Mouse (Mus musculus) heart, embryonic 16.5 days (tissue): ENCODE results near the gene Nsmce1. TPM values are rescaled to one million over a fixed set of nuclear protein-coding genes. Genes with fewer than 3 reads are reported as not detected.

Experiments used
- ATAC-seq: fragments of 200-750 bp; cut with Nextera tagmentation; replicated peaks from 2 replicates; pipeline ENCODE4 v1.8.0; 2017; ENCODE audit warnings: moderate number of reproducible peaks; ENCODE audit not compliant: insufficient read depth, low FRiP score; ENCODE audit errors: extremely low read depth
- H3K27ac ChIP-seq: fragments of 300-500 bp; sonication (generic); 2 replicates; pipeline ENCODE4 v1.5.1; 2014; ENCODE audit warnings: mild to moderate bottlenecking, low read length, control low read depth, moderate library complexity
- H3K27me3 ChIP-seq: fragments of 300-500 bp; sonication (generic); 2 replicates; pipeline ENCODE4 v1.6.1; 2014; ENCODE audit warnings: low read length, mixed read lengths; ENCODE audit not compliant: control insufficient read depth, insufficient read depth
- H3K36me3 ChIP-seq: fragments of 300-500 bp; sonication (generic); 2 replicates; pipeline ENCODE4 v1.6.1; 2014; ENCODE audit not compliant: control insufficient read depth, insufficient read depth
- H3K4me1 ChIP-seq: fragments of 300-500 bp; sonication (generic); 2 replicates; pipeline ENCODE4 v1.6.1; 2014; ENCODE audit warnings: low read length, mixed read lengths; ENCODE audit not compliant: control insufficient read depth, insufficient read depth
- H3K4me2 ChIP-seq: fragments of 300-500 bp; sonication (generic); 2 replicates; pipeline ENCODE4 v1.6.1; 2014; ENCODE audit warnings: low read depth, mild to moderate bottlenecking, control low read depth, low read length
- H3K4me3 ChIP-seq: fragments of 300-500 bp; sonication (generic); 2 replicates; pipeline ENCODE4 v1.5.1; 2014; ENCODE audit warnings: mild to moderate bottlenecking, control low read depth, low read length
- H3K9ac ChIP-seq: fragments of 300-500 bp; sonication (generic); 2 replicates; pipeline ENCODE4 v1.6.1; 2014; ENCODE audit warnings: low read length, control low read depth
- H3K9me3 ChIP-seq: fragments of 300-500 bp; sonication (generic); replicated peaks from 2 replicates; pipeline ENCODE4 v1.6.1; 2016; ENCODE audit warnings: low read length; ENCODE audit not compliant: control insufficient read depth
- WGBS: fragments of 180-500 bp; shearing (Covaris S2); extraction: QIAGEN DNeasy Blood & Tissue Kit; methylation state at CpG from one replicate; pipeline ENCODE4 v1.1.7; 2014; 5-methylcytosine and 5-hydroxymethylcytosine counted together
- polyA plus RNA-seq: library from polyadenylated mRNA; unstranded; fragments of >200 nt; fragmentation: Nextera tagmentation; extraction: Ambion mirVana; gene quantifications from 2 replicates; pipeline ENCODE4 v1.2.1, GENCODE M21; 2015

Gene Nsmce1
- polyA plus RNA-seq, 1 experiment from 2014 or later = 94.9 TPM

DNA sequence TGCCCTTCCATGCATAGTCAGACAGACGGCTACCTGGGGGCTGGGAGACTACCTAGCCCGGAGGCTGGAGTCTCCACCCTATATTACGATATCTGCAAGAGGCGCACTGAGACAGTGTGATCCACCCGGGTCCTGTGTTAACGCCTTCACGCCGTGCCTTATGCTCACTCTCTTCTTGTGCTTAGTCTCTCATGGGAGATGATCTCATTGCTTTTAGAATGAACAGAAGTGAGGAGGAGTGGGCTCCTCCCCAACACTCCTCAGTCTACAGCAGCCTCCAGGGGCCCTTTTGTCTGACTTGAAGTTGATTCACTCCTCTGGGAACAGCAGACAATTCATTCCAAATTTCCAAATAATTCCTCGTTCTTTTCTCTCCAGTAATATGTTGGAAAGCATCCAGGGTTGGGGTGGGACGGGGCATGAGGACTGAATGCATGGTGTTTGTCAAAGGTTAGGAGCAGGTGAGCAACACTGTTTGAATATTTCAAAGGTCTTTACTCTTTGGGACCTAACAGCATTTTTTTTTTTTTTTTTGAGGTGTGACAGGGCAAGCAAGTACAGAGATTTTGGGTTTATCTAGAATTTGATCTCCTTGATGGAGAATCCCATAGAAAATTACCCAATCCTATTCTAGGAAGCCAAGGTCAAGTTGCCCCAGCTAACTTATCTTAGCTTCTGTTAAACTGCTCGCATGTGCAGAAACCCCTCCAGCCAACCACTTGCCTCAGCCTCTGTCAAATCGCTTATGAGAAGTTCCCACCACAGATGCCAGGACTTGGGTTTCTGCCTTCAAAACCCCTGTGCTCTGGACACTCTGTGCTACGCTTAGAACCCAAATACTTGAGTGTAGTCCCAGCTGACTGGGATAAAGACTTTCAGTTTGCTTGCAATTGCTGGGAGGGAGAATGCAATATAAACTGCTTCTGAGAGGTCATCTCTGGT lies 8.8 kb upstream of the Nsmce1 start:
- ATAC-seq = no peak; the same call in 1 of the 2 replicates
- H3K4me1 ChIP-seq = no peaks in the 10 kb centered on the region
- H3K4me3 ChIP-seq = no peak overlapping the region
- 51% methylated on average over 13 of the region's 13 CpGs for WGBS
- H3K4me2 ChIP-seq = no peak overlapping the region
- no peak overlapping the region for H3K9ac ChIP-seq
- no peaks in the 10 kb centered on the region for H3K36me3 ChIP-seq
- no peaks in the 10 kb centered on the region for H3K27me3 ChIP-seq
- H3K9me3 ChIP-seq = no peaks in the 10 kb centered on the region
- no peak overlapping the region for H3K27ac ChIP-seq

DNA sequence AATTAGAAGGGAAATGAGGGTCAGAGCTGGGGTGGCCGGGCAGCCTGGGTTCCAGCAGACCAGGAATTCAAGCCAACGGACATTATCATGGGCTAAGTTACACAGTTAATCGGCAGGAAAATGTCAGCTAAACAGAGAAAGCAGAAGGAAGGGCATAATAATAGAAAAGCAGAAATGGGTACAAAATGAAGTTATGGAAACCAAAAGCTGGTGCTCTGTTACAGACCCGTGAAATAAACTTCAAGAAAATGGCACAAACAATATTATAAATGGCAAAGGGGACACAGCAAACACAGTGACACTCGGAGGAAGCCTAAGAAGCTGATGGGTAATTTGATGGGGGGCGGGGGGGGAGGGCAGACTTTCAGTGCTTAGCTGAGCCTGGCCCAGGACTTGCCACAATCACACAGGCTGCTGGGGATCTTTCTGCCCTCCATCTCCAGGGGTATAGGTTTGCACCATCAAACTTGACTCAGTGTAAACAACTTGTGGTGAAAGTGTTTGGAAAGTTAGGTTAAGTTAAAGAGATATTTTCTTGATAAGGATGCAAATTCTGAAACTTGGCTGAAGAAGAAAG lies 4.6 kb upstream of the Nsmce1 start:
- no peak overlapping the region for H3K4me3 ChIP-seq
- H3K27me3 ChIP-seq = no peaks in the 10 kb centered on the region
- WGBS = 57% methylated on average over 6 of the region's 6 CpGs
- no peaks in the 10 kb centered on the region for H3K9me3 ChIP-seq
- H3K9ac ChIP-seq = no peak overlapping the region
- H3K4me2 ChIP-seq = no peak overlapping the region
- no peak for ATAC-seq
- peaks cover 5% of the 10 kb centered on the region; the same call in 1 of the 2 replicates for H3K4me1 ChIP-seq
- no peak overlapping the region for H3K27ac ChIP-seq
- no peaks in the 10 kb centered on the region for H3K36me3 ChIP-seq

DNA sequence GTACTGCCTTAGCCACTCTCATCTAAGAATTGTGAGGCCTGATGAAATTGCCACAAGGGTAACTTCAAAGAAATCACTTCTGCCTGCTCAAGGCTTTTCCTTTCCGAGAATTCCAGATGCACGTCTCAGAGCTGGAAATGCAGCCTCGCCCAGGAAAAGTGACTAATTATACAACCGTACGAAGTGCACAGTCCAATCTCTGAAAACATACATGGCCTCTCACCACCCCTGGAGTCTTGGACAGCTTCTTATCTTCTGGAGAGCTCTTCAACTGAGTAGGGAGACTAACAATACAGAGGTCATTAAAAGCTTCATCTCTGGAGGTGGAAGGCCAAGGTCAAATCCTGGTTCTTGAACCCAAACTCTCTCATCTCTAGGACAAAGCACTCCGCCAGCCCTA lies 1.2 kb upstream of the Nsmce1 start:
- no peak overlapping the region for H3K4me3 ChIP-seq
- H3K4me1 ChIP-seq = peaks cover 16% of the 10 kb centered on the region
- H3K4me2 ChIP-seq = no peak overlapping the region
- WGBS = 56% methylated on average over 6 of the region's 6 CpGs
- no peak overlapping the region for H3K9ac ChIP-seq
- H3K36me3 ChIP-seq = no peaks in the 10 kb centered on the region
- no peaks in the 10 kb centered on the region for H3K27me3 ChIP-seq
- H3K9me3 ChIP-seq = no peaks in the 10 kb centered on the region
- no peak overlapping the region for H3K27ac ChIP-seq
- no peak for ATAC-seq

DNA sequence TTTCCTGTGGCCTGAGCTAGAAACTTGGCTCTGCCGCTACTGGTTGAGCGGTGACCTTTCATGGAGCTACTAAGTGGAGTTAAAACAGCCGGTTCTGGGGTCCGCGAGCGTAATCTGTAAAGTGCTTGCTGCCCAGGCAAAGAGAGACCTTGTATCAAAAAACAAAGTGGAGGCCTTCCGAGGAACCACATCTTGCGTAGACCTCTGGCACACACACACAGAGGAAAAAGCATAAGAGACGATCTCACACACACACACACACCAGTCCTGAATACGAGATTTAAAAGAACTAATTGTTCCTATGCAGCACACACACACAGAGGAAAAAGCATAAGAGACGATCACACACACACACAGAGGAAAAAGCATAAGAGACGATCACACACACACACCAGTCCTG lies 364 bp upstream of the Nsmce1 start:
- ATAC-seq = no peak; the same call in 1 of the 2 replicates
- peak overlapping the region; percentile 82 for H3K4me2 ChIP-seq
- H3K9me3 ChIP-seq = no peaks in the 10 kb centered on the region
- H3K4me1 ChIP-seq = peaks cover 16% of the 10 kb centered on the region
- no peaks in the 10 kb centered on the region for H3K36me3 ChIP-seq
- H3K4me3 ChIP-seq = peak overlapping the region; percentile 78
- H3K27ac ChIP-seq = peak overlapping the region; percentile 85
- H3K9ac ChIP-seq = peak overlapping the region; percentile 88
- no peaks in the 10 kb centered on the region for H3K27me3 ChIP-seq
- WGBS = 24% methylated on average over 12 of the region's 12 CpGs

DNA sequence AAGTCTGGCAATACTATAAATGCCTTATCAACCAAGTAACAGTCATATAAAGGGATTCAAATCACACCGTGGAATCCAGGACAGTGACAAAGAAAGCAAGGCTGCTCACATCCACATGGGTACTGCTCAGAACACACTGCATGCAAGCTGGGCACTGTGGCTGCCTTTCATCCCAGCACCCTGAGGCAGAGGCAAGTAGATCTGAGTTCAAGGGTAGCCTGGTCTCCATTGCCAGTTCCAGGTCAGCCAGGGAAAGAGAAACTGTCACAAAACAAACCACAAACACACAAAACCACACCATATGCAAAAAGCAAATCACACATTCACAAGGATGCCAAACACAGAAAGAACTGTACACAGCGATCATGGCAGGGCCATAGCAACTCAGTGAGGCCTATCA lies 1.8 kb downstream of the Nsmce1 start:
- Histone ChIP-seq H3K27me3 (no peaks in the 10 kb centered on the region), H3K4me3 (no peak overlapping the region), H3K4me2 (no peak overlapping the region), H3K9ac (no peak overlapping the region), H3K9me3 (no peaks in the 10 kb centered on the region), H3K36me3 (no peaks in the 10 kb centered on the region; the same call in 1 of the 2 replicates), H3K27ac (no peak overlapping the region), H3K4me1 (peaks cover 16% of the 10 kb centered on the region)
- 89% methylated on average over 2 of the region's 2 CpGs for WGBS
- no peak for ATAC-seq

DNA sequence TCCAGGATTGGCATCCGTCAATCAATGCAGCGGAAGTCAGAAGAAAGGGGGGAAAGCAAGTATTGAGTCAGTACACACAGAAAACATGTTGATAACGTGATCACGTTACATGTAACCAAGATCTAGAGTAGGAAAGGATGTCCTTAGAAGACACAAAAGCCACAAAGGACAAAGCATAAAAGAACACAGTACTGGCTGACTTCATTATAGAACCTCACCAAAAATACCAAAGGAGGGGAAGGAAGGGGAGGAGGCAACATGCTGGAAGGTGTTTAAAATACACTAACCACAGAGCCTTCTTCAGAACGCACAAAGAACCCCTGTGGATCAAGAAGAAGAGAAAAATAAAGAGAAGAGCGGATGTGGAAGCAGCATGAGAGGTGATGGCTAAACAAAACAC lies 2.7 kb downstream of the Nsmce1 start:
- WGBS = 82% methylated on average over 6 of the region's 6 CpGs
- no peaks in the 10 kb centered on the region for H3K9me3 ChIP-seq
- H3K4me2 ChIP-seq = no peak overlapping the region
- H3K27me3 ChIP-seq = no peaks in the 10 kb centered on the region
- peaks cover 5% of the 10 kb centered on the region; the same call in 1 of the 2 replicates for H3K36me3 ChIP-seq
- H3K4me3 ChIP-seq = no peak overlapping the region
- no peak overlapping the region for H3K27ac ChIP-seq
- H3K9ac ChIP-seq = no peak overlapping the region
- H3K4me1 ChIP-seq = peaks cover 16% of the 10 kb centered on the region
- no peak for ATAC-seq

DNA sequence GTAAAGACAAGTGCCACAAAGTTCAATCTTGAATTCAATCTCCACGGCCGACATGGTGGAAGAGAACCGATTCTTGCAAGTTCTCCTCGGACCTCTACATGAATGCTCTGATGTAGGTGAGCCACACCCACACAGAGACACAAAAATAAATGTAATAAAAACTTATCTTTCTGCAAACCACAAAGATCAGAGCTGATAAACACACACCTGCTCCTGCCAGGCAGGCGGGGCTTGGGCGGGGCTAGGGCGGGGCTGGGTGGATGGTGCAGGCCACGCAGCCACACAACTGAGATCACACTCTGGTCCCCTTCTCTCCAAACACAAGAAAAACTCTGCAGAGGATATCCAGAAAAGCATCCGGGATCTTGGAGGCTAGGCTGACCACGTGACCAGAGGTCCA lies 4.3 kb downstream of the Nsmce1 start:
- no peak overlapping the region for H3K9ac ChIP-seq
- H3K36me3 ChIP-seq = peaks cover 5% of the 10 kb centered on the region; the same call in 1 of the 2 replicates
- no peaks in the 10 kb centered on the region for H3K27me3 ChIP-seq
- H3K4me2 ChIP-seq = no peak overlapping the region
- no peaks in the 10 kb centered on the region for H3K9me3 ChIP-seq
- H3K4me1 ChIP-seq = peaks cover 15% of the 10 kb centered on the region
- whole genome bisulfite sequencing = 88% methylated on average over 10 of the region's 10 CpGs
- ATAC-seq = no peak
- H3K4me3 ChIP-seq = no peak overlapping the region
- no peak overlapping the region for H3K27ac ChIP-seq

DNA sequence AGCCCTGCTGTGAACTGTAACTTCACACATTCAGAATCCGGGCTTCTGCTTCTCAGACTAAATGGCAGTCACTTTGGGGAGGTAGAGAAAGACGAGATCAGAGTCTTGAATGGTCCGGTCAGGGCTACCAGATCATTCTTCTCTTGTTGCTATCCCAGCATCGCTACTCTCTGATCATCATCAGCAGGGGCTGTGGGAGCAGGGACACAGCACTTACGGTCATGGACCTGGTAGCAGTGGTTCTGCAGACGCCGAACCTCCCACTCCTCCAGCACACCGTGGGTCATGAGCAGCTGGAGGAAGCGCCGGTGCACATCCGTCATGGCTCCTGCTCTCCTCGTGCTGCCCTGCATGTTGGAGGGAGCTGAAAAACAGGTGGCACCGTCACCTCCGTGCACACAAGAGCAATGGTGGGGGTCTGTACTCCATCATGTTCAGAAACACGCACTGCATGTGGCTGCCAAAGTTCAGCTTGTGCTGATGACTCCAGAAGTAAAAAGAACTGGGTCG lies 5.2 kb downstream of the Nsmce1 start:
- Histone ChIP-seq H3K27ac (no peak overlapping the region), H3K4me1 (peaks cover 11% of the 10 kb centered on the region), H3K27me3 (no peaks in the 10 kb centered on the region), H3K36me3 (peaks cover 5% of the 10 kb centered on the region; the same call in 1 of the 2 replicates), H3K4me2 (no peak overlapping the region), H3K9ac (no peak overlapping the region), H3K4me3 (no peak overlapping the region), H3K9me3 (no peaks in the 10 kb centered on the region)
- WGBS = 89% methylated on average over 16 of the region's 16 CpGs
- ATAC-seq = no peak

DNA sequence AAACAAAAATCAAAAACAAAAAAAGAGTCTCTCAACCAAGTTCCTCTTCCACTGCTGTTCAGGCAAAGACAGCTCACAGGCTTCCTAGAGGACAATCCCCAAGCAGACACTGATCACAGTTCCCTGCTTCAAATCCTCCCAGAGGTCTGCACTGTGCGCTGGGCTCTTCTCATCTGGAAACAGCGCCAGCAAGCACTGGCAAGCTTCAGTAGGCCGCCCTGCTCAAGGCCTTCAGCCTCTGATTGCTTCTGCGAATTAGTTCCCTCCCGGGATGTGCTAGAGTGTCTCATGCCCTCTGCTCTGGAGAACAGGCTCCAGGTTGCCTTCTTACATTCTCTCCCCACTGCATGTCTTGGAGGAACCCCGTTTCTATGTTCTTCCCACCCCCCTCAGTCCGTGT lies 6.6 kb downstream of the Nsmce1 start:
- Histone ChIP-seq H3K9me3 (no peaks in the 10 kb centered on the region), H3K9ac (no peak overlapping the region), H3K27me3 (no peaks in the 10 kb centered on the region), H3K27ac (no peak overlapping the region), H3K4me1 (0 out of 2 replicates have a peak, but pooled peaks cover 3% of the 10 kb centered on the region), H3K4me3 (no peak overlapping the region), H3K36me3 (peaks cover 5% of the 10 kb centered on the region; the same call in 1 of the 2 replicates), H3K4me2 (no peak overlapping the region)
- no peak for ATAC-seq
- 86% methylated on average over 7 of the region's 7 CpGs for WGBS
